Mouse (Mus musculus) midbrain, embryonic 13.5 days (tissue): Measurements from ENCODE around the gene Tspan1. TPM values are rescaled to one million over a fixed set of nuclear protein-coding genes. Genes with fewer than 3 reads are reported as not detected.

ENCODE experiments used
- ATAC-seq: fragments of 200-750 bp; cut with Nextera tagmentation; 2 replicates; pipeline ENCODE4 v1.8.0; 2017; ENCODE audit warnings: mild to moderate bottlenecking, moderate TSS enrichment, moderate library complexity
- H3K27ac ChIP-seq: fragments of 300-500 bp; sonication (generic); 2 replicates; pipeline ENCODE4 v1.5.1; 2015; ENCODE audit warnings: inconsistent platforms, mild to moderate bottlenecking, moderate library complexity
- H3K27me3 ChIP-seq: fragments of 300-500 bp; sonication (generic); 2 replicates; pipeline ENCODE4 v1.6.1; 2015; ENCODE audit warnings: mild to moderate bottlenecking, inconsistent platforms
- H3K36me3 ChIP-seq: fragments of 300-500 bp; sonication (generic); 2 replicates; pipeline ENCODE4 v1.6.1; 2015; ENCODE audit warnings: mild to moderate bottlenecking, inconsistent platforms
- H3K4me1 ChIP-seq: fragments of 300-500 bp; sonication (generic); replicated peaks from 2 replicates; pipeline ENCODE4 v1.6.1; 2015; ENCODE audit warnings: inconsistent platforms
- H3K4me2 ChIP-seq: fragments of 300-500 bp; sonication (generic); replicated peaks from 2 replicates; pipeline ENCODE4 v1.6.1; 2015; ENCODE audit warnings: moderate library complexity, mild to moderate bottlenecking, inconsistent platforms
- H3K4me3 ChIP-seq: fragments of 300-500 bp; sonication (generic); replicated peaks from 2 replicates; pipeline ENCODE4 v1.5.1; 2015; ENCODE audit warnings: mild to moderate bottlenecking, inconsistent platforms
- H3K9ac ChIP-seq: fragments of 300-500 bp; sonication (generic); replicated peaks from 2 replicates; pipeline ENCODE4 v1.6.1; 2015; ENCODE audit warnings: mild to moderate bottlenecking, inconsistent platforms
- H3K9me3 ChIP-seq: fragments of 300-500 bp; sonication (generic); 2 replicates; pipeline ENCODE4 v1.6.1; 2016; ENCODE audit warnings: mild to moderate bottlenecking, inconsistent platforms
- WGBS: fragments of 180-500 bp; shearing (Covaris S2); methylation state at CpG from one replicate; pipeline ENCODE4 v1.1.7; 2015; 5-methylcytosine and 5-hydroxymethylcytosine counted together
- polyA plus RNA-seq: library from polyadenylated mRNA; unstranded; fragments of >200 nt; fragmentation: Nextera tagmentation; extraction: Ambion mirVana; gene quantifications from 2 replicates; pipeline ENCODE4 v1.2.1, GENCODE M21; 2015

The Tspan1 gene
- polyA plus RNA-seq, 1 experiment from 2014 or later, result 0.11 TPM

- H3K36me3 ChIP-seq, result peaks cover 29% of the 10 kb centered on the region
- no peak overlapping the region for H3K4me3 ChIP-seq
- ATAC-seq, result no peak
- H3K9me3 ChIP-seq, result no peaks in the 10 kb centered on the region
- H3K27ac ChIP-seq, result no peak overlapping the region
- H3K9ac ChIP-seq, result no peak overlapping the region
- no peaks in the 10 kb centered on the region for H3K27me3 ChIP-seq
- WGBS, result 82% methylated on average over 4 of the region's 4 CpGs
- H3K4me1 ChIP-seq, result no peaks in the 10 kb centered on the region
- no peak overlapping the region for H3K4me2 ChIP-seq
Measured at GRCm38 (mm10) chr4:116162142-116162541, 5.3 kb downstream of the Tspan1 start.

GRCm38 (mm10) chr4:116160769-116161168, 6.6 kb downstream of the Tspan1 start:
- Histone ChIP-seq H3K36me3 (peaks cover 43% of the 10 kb centered on the region), H3K9ac (no peak overlapping the region), H3K4me2 (no peak overlapping the region), H3K27ac (no peak overlapping the region), H3K4me1 (no peaks in the 10 kb centered on the region), H3K9me3 (no peaks in the 10 kb centered on the region), H3K4me3 (no peak overlapping the region), H3K27me3 (no peaks in the 10 kb centered on the region)
- no peak for ATAC-seq
- WGBS, result 83% methylated on average over 3 of the region's 3 CpGs

- Histone ChIP-seq H3K27me3 (no peaks in the 10 kb centered on the region), H3K9ac (no peak overlapping the region), H3K9me3 (no peaks in the 10 kb centered on the region), H3K4me2 (no peak overlapping the region), H3K27ac (no peak overlapping the region), H3K4me3 (no peak overlapping the region), H3K36me3 (peaks cover 51% of the 10 kb centered on the region), H3K4me1 (no peaks in the 10 kb centered on the region)
- 81% methylated on average over 3 of the region's 3 CpGs for WGBS
- ATAC-seq, result peak; percentile 62; the same call in 1 of the 2 replicates
Measured at GRCm38 (mm10) chr4:116159912-116160311, 7.5 kb downstream of the Tspan1 start.

- Histone ChIP-seq H3K4me3 (no peak overlapping the region), H3K27me3 (no peaks in the 10 kb centered on the region), H3K9ac (no peak overlapping the region), H3K9me3 (no peaks in the 10 kb centered on the region), H3K27ac (no peak overlapping the region), H3K4me2 (no peak overlapping the region), H3K4me1 (no peaks in the 10 kb centered on the region), H3K36me3 (peaks cover 72% of the 10 kb centered on the region)
- no peak for ATAC-seq
- 96% methylated on average over 2 of the region's 2 CpGs for WGBS
Measured at GRCm38 (mm10) chr4:116157882-116158281, 9.5 kb downstream of the Tspan1 start.

- Histone ChIP-seq H3K9ac (peak overlapping the region; percentile 29; the same call in 1 of the 2 replicates), H3K36me3 (peaks cover 60% of the 10 kb centered on the region), H3K4me3 (no peak overlapping the region), H3K4me1 (peaks cover 18% of the 10 kb centered on the region), H3K27ac (no peak overlapping the region; the same call in 1 of the 2 replicates), H3K4me2 (no peak overlapping the region), H3K27me3 (no peaks in the 10 kb centered on the region; the same call in 1 of the 2 replicates), H3K9me3 (no peaks in the 10 kb centered on the region)
- 94% methylated on average over 15 of the region's 15 CpGs for WGBS
- no peak for ATAC-seq
Measured at GRCm38 (mm10) chr4:116152702-116153101, 14.7 kb downstream of the Tspan1 start.

- Histone ChIP-seq H3K9ac (peak within 1 kb of the TSS; percentile 95), H3K27ac (peak within 1 kb of the TSS; percentile 88), H3K4me3 (peak within 1 kb of the TSS; percentile 76), H3K36me3 (peaks cover 45% of the 10 kb centered on the region), H3K9me3 (no peaks in the 10 kb centered on the region), H3K27me3 (no peaks in the 10 kb centered on the region; the same call in 1 of the 2 replicates), H3K4me1 (peaks cover 18% of the 10 kb centered on the region), H3K4me2 (peak within 1 kb of the TSS; percentile 72)
- WGBS, result 86% methylated on average over 6 of the region's 6 CpGs
- no peak for ATAC-seq
Measured at GRCm38 (mm10) chr4:116151238-116151637, 16.2 kb downstream of the Tspan1 start, which contains the start of gene Lurap1. TSS of gene Lurap1 (minus strand) at chr4:116151338.

DNA sequence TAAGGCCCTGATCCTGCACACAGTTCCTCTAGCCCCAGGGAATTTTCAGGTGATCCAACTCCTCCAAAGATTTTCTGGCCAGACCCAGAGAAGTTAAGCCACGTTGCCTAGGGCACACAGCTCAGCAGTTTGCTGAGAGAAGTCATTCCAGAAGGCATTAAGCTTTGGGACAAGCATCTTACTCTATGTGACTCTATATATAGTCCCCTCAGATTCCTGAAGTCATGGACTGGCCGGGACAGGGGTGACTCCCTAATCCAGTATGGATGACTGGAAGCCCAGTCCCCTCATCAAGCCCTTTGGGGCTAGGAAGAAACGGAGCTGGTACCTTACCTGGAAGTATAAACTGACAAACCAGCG, 16.6 kb downstream of the Tspan1 start:
- H3K36me3 ChIP-seq, result peaks cover 41% of the 10 kb centered on the region
- peak overlapping the region; percentile 88 for H3K27ac ChIP-seq
- H3K9me3 ChIP-seq, result no peaks in the 10 kb centered on the region
- peak overlapping the region; percentile 95 for H3K9ac ChIP-seq
- peak; percentile 19; the same call in 1 of the 2 replicates for ATAC-seq
- peak overlapping the region; percentile 76 for H3K4me3 ChIP-seq
- H3K4me2 ChIP-seq, result peak overlapping the region; percentile 72
- no peaks in the 10 kb centered on the region; the same call in 1 of the 2 replicates for H3K27me3 ChIP-seq
- H3K4me1 ChIP-seq, result peaks cover 18% of the 10 kb centered on the region
- 22% methylated on average over 4 of the region's 4 CpGs for WGBS

DNA sequence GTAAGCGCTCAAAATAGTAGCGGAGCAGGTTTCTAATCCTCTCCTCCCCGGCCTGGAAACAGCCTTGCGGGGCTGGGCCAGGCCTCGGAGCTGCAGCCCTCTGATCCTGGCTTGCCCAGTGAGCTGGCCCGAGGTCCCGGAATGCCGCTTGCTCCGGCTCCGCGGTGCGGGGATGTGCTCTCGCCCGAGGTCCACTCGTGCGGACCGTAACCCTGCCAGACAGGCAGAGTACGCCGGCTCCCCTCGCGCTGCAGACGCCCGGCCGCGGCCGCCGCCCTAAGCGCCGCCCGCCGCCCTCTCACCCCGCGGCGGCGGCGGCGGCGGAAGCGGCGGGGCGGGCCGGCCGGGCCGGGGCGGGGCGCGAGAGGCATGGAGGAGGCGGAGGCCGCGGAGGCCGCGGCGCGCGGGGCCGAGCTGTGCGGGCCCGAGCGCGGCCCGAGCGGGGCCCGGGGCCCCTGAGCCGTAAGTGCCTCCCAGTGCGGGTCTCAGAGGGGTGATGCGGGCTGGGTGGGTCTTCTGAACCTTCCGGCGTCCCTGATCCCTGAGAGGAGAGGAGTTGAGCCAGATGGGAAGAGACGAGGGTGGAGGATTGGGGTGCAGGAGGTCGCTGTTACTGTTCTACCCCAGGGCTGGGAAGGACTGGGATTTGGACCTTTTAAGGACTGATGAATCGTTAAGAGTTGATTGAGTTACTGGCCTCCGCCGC, 17.1 kb downstream of the Tspan1 start:
- peak; percentile 93 for ATAC-seq
- peaks cover 36% of the 10 kb centered on the region for H3K36me3 ChIP-seq
- H3K4me2 ChIP-seq, result peak overlapping the region; percentile 72
- no peaks in the 10 kb centered on the region; the same call in 1 of the 2 replicates for H3K27me3 ChIP-seq
- H3K9ac ChIP-seq, result peak overlapping the region; percentile 95
- WGBS, result under 1% methylated on average over 65 of the region's 73 CpGs
- H3K4me1 ChIP-seq, result peaks cover 18% of the 10 kb centered on the region
- H3K9me3 ChIP-seq, result no peaks in the 10 kb centered on the region
- H3K4me3 ChIP-seq, result peak overlapping the region; percentile 76
- H3K27ac ChIP-seq, result peak overlapping the region; percentile 88

DNA sequence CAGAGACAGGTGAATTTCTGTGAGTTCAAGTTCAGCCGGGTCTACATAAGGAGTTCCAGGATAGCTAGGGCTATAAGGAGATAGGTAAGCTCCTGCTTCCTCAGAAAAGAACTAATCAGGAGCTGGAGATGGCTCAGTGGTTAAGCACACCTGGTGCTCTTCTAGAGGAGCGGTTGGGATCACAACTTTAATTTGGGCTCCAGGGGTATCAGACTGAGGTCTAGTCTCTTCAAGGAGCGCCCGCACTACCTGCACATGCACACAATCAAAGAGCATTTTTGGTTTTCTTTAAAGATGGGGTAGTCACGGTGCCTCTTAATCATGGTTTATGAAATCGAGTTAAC, 17.6 kb downstream of the Tspan1 start:
- Histone ChIP-seq H3K4me2 (peak overlapping the region; percentile 72), H3K36me3 (peaks cover 30% of the 10 kb centered on the region), H3K4me3 (peak overlapping the region; percentile 76), H3K27ac (peak overlapping the region; percentile 88), H3K4me1 (peaks cover 18% of the 10 kb centered on the region), H3K9me3 (no peaks in the 10 kb centered on the region), H3K9ac (peak overlapping the region; percentile 95), H3K27me3 (no peaks in the 10 kb centered on the region; the same call in 1 of the 2 replicates)
- ATAC-seq, result peak; percentile 9
- 18% methylated on average over 6 of the region's 6 CpGs for WGBS

- H3K9me3 ChIP-seq, result no peaks in the 10 kb centered on the region
- peak; percentile 80 for ATAC-seq
Measured at GRCm38 (mm10) chr4:116143891-116144717, 23.3 kb downstream of the Tspan1 start.

DNA sequence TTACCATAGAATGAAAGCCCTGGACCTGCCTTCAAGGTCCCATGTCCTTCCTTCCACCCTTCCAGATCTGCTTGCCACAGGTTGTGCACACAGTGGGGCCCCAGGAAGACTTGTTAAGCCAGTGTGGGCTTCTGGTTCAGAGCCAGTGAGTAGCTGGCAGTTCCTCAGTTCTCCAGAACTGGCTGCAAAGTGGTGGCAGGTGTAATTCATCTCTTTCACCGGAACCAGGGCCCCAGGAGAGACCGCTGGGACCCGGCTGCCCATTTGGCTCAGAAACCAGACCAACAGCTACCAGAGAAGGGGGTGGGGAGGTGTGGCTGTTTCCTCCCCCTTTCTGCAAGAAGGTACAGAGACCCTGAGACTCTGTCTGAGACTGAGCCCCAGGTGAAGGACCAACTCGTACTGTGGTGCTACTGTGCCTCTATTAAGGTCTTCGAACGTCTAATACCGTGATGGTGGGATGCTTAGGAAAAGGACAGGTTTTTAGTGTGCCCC, 24.0 kb downstream of the Tspan1 start:
- H3K9ac ChIP-seq, result 0 out of 2 replicates have a peak overlapping the region, but pooled peaks have one; percentile 78
- H3K27me3 ChIP-seq, result peaks cover 13% of the 10 kb centered on the region
- H3K27ac ChIP-seq, result no peak overlapping the region
- H3K4me3 ChIP-seq, result peak overlapping the region; percentile 61
- no peak for ATAC-seq
- peaks cover 17% of the 10 kb centered on the region for H3K4me1 ChIP-seq
- H3K36me3 ChIP-seq, result no peaks in the 10 kb centered on the region
- WGBS, result 16% methylated on average over 7 of the region's 7 CpGs
- peak overlapping the region; percentile 94 for H3K4me2 ChIP-seq
- H3K9me3 ChIP-seq, result no peaks in the 10 kb centered on the region

More at GRCm38 (mm10) chr4:116143891-116144717, 23.3 kb downstream of the Tspan1 start:
- Histone ChIP-seq H3K27ac (no peak overlapping the region), H3K4me3 (peak overlapping the region; percentile 61), H3K4me2 (peak overlapping the region; percentile 94), H3K9ac (peak overlapping the region; percentile 78), H3K27me3 (peaks cover 13% of the 10 kb centered on the region), H3K36me3 (no peaks in the 10 kb centered on the region), H3K4me1 (peaks cover 17% of the 10 kb centered on the region)
- WGBS, result under 1% methylated on average over 47 of the region's 47 CpGs

DNA sequence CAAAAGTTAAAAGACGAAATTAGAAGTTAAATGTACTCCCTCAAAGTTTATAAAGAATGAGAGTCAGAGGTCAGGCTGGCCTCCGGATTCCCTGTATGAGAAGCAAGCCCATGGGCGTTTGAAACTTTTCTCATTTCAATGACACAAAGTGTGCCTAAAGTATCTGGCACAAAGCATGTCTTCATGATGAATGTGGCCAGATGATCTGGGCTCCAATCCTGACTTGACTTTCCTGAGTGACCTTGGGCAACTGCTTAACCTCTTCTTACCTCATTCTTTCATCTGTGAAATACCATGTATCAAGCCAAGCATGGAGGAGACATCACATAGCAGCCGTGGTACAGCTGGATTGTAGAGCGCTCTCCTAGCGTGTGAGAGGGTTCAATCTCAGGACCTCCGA, 25.1 kb downstream of the Tspan1 start:
- Histone ChIP-seq H3K9ac (no peak overlapping the region), H3K4me1 (peaks cover 17% of the 10 kb centered on the region), H3K27ac (no peak overlapping the region), H3K27me3 (peaks cover 13% of the 10 kb centered on the region), H3K9me3 (no peaks in the 10 kb centered on the region), H3K4me3 (no peak overlapping the region), H3K4me2 (no peak overlapping the region), H3K36me3 (no peaks in the 10 kb centered on the region)
- no peak for ATAC-seq
- 79% methylated on average over 7 of the region's 7 CpGs for WGBS
